Mouse (Mus musculus) erythroblast, embryonic 14.5 days (primary cell): ENCODE measurements around the gene Frmd4b.

Experiments
- GATA1 ChIP-seq: IDR thresholded peaks from 2 replicates; pipeline ENCODE4 v1.6.1; 2012; ENCODE audit warnings: low read length, inconsistent platforms, mixed read lengths
- TAL1 ChIP-seq: IDR thresholded peaks from 3 replicates; pipeline ENCODE4 v1.6.1; 2012; ENCODE audit warnings: low read length, inconsistent platforms, mixed read lengths

- TF ChIP-seq TAL1 (no peak), GATA1 (no peak)
Observed at GRCm38 (mm10) chr6:97607646-97608045, 9.7 kb downstream of the Frmd4b start.
